Mouse (Mus musculus) neutrophil, adult 5-6 weeks (primary cell): ENCODE measurements around the gene Gnai3. TPM values are rescaled to one million over a fixed set of nuclear protein-coding genes. Genes with fewer than 3 reads are reported as not detected.
A peak's percentile ranks its signal among the peaks of the same experiment; 100 is the strongest.

Source experiments
- ATAC-seq: fragments of 151-379, 151-347 bp; 2 replicates; pipeline ENCODE4 v1.8.0; 2017; ENCODE audit warnings: mild to moderate bottlenecking, moderate TSS enrichment; ENCODE audit not compliant: insufficient number of reproducible peaks, poor library complexity, low FRiP score, severe bottlenecking; ENCODE audit errors: extremely low read depth
- total RNA-seq: library from RNA; stranded (forward); fragments of 200-1000 nt; gene quantifications from 2 replicates; pipeline ENCODE4 v1.2.3, GENCODE M21; 2017

Gnai3 gene
- total RNA-seq, 1 experiment from 2014 or later, result 165 TPM

- no peak for ATAC-seq
These were observed 19.8 kb upstream of the Gnai3 start for GRCm38 (mm10) chr3:108165532-108166315.

GRCm38 (mm10) chr3:108164807-108165206 is 18.9 kb upstream of the Gnai3 start:
- ATAC-seq, result peak; percentile 91

- ATAC-seq, result no peak
These were observed 18.1 kb upstream of the Gnai3 start for GRCm38 (mm10) chr3:108164091-108164490.

GRCm38 (mm10) chr3:108158383-108159037 is 12.6 kb upstream of the Gnai3 start:
- no peak for ATAC-seq

- ATAC-seq, result no peak
These were observed 8.7 kb upstream of the Gnai3 start, which contains the start of gene Gpr61 for GRCm38 (mm10) chr3:108154656-108155055. Gene Gpr61 (minus strand): TSS chr3:108154882.

GRCm38 (mm10) chr3:108152290-108152689 is 6.3 kb upstream of the Gnai3 start:
- ATAC-seq, result no peak

- peak; percentile 76 for ATAC-seq
These were observed 1.7 kb upstream of the Gnai3 start for GRCm38 (mm10) chr3:108147386-108148235.

GRCm38 (mm10) chr3:108146671-108147070 is 725 bp upstream of the Gnai3 start:
- ATAC-seq, result no peak

- ATAC-seq, result no peak
These were observed 5.2 kb downstream of the Gnai3 start for GRCm38 (mm10) chr3:108140786-108141185.

GRCm38 (mm10) chr3:108139113-108139512 is 6.8 kb downstream of the Gnai3 start:
- ATAC-seq, result no peak

- no peak for ATAC-seq
These were observed 11.2 kb downstream of the Gnai3 start for GRCm38 (mm10) chr3:108134701-108135100.

- 0 out of 2 replicates have a peak, but pooled peaks have one; percentile 39 for ATAC-seq
These were observed 13.5 kb downstream of the Gnai3 start for GRCm38 (mm10) chr3:108132484-108132883.

GRCm38 (mm10) chr3:108131821-108132220 is 14.1 kb downstream of the Gnai3 start:
- no peak for ATAC-seq

- no peak for ATAC-seq
These were observed 14.7 kb downstream of the Gnai3 start for GRCm38 (mm10) chr3:108131216-108131615.

GRCm38 (mm10) chr3:108129804-108130203 is 16.1 kb downstream of the Gnai3 start:
- no peak for ATAC-seq

- no peak for ATAC-seq
These were observed 16.6 kb downstream of the Gnai3 start for GRCm38 (mm10) chr3:108129367-108129766.

- ATAC-seq, result no peak
These were observed 17.4 kb downstream of the Gnai3 start for GRCm38 (mm10) chr3:108128520-108128919.

GRCm38 (mm10) chr3:108126327-108126726 is 19.6 kb downstream of the Gnai3 start:
- no peak for ATAC-seq

GRCm38 (mm10) chr3:108124131-108124530 is 21.8 kb downstream of the Gnai3 start:
- ATAC-seq, result no peak
